Comparison of ENCODE assay signal across 12 mouse cellular contexts in genomic region chr8:34372666-34372980, GRCm38 (mm10).
DNase-seq lines count a peak whose midpoint lies in the region; ATAC-seq and TF ChIP-seq lines count a peak whose summit lies in the region.
"Had no signal": no experiment of that assay in that cellular context is flagged by ENCODE, and none has a peak within 500 bp of the region (broad histone marks: within the 10 kb centered on the region; RNA-seq: fewer than 3 reads in every experiment).

No protein-coding gene starts in this region.

- peak; percentile 11 for DNase-seq in adrenal gland, postnatal 10 days
- DNase-seq in adrenal gland, adult 18-20 months (ENCODE audit: low spot score in 2 of 2), result no peak
- no peak for DNase-seq in hindbrain, embryonic 10.5 days (ENCODE audit: low spot score)
- DNase-seq in hindbrain, postnatal 0 days (ENCODE audit: low spot score), result no peak
- peak; percentile 85 for DNase-seq in midbrain, embryonic 11.5 days (ENCODE audit: low spot score, missing footprints)
- DNase-seq in midbrain, embryonic 10.5 days (ENCODE audit: low spot score), result no peak
- no peak for DNase-seq in retina, postnatal 1 day
- DNase-seq: cerebellum, adult 8-10 months had no signal

- ATAC-seq in hindbrain, postnatal 0 days, result no peak
- no peak for ATAC-seq in midbrain, embryonic 11.5 days (ENCODE audit: low FRiP score)
- ATAC-seq in hindbrain, embryonic 16.5 days, result no peak

- H3K4me2 ChIP-seq in hindbrain, postnatal 0 days (ENCODE audit: low read depth, low read length), result no peak overlapping the region
- H3K4me2 ChIP-seq in midbrain, embryonic 11.5 days, result no peak overlapping the region
- no peak overlapping the region for H3K4me2 ChIP-seq in hindbrain, embryonic 16.5 days (ENCODE audit: low read length)
- H3K4me2 ChIP-seq: embryonic facial prominence, embryonic 15.5 days; lung, embryonic 15.5 days had no signal

- peaks cover 30% of the 10 kb centered on the region for H3K4me1 ChIP-seq in hindbrain, embryonic 10.5 days (replicated peaks)
- H3K4me1 ChIP-seq in hindbrain, postnatal 0 days (ENCODE audit: insufficient read depth, low read length), result peaks cover 6% of the 10 kb centered on the region; the same call in 1 of the 2 replicates
- H3K4me1 ChIP-seq in midbrain, embryonic 11.5 days (ENCODE audit: control insufficient read depth, insufficient read depth, low read length), result peaks cover 5% of the 10 kb centered on the region; the same call in 1 of the 2 replicates
- peaks cover 24% of the 10 kb centered on the region for H3K4me1 ChIP-seq in midbrain, embryonic 10.5 days
- peaks cover 15% of the 10 kb centered on the region for H3K4me1 ChIP-seq in hindbrain, embryonic 16.5 days (ENCODE audit: control insufficient read depth, insufficient read depth, low read depth, low read length)
- H3K4me1 ChIP-seq: embryonic facial prominence, embryonic 15.5 days; lung, embryonic 15.5 days had no signal

- H3K36me3 ChIP-seq in hindbrain, embryonic 10.5 days, result no peaks in the 10 kb centered on the region
- no peaks in the 10 kb centered on the region for H3K36me3 ChIP-seq in hindbrain, postnatal 0 days (ENCODE audit: insufficient read depth, low read length)
- H3K36me3 ChIP-seq in midbrain, embryonic 11.5 days (ENCODE audit: control insufficient read depth, insufficient read depth, low read length), result no peaks in the 10 kb centered on the region
- no peaks in the 10 kb centered on the region for H3K36me3 ChIP-seq in midbrain, embryonic 10.5 days
- no peaks in the 10 kb centered on the region for H3K36me3 ChIP-seq in hindbrain, embryonic 16.5 days (ENCODE audit: control insufficient read depth, insufficient read depth, low read length)
- H3K36me3 ChIP-seq: embryonic facial prominence, embryonic 15.5 days; lung, embryonic 15.5 days had no signal

- TF ChIP-seq CTCF in hindbrain, postnatal 0 days (IDR thresholded peaks at IDR 0.05; ENCODE audit: low read depth), result no peak

- H3K9ac ChIP-seq in hindbrain, postnatal 0 days (replicated peaks; ENCODE audit: low read length), result no peak overlapping the region
- no peak overlapping the region for H3K9ac ChIP-seq in midbrain, embryonic 11.5 days (ENCODE audit: low read length)
- peak overlapping the region; percentile 17; the same call in 1 of the 2 replicates for H3K9ac ChIP-seq in hindbrain, embryonic 16.5 days (ENCODE audit: low read depth, low read length)
- H3K9ac ChIP-seq: embryonic facial prominence, embryonic 15.5 days; lung, embryonic 15.5 days had no signal

- whole genome bisulfite sequencing in hindbrain, embryonic 10.5 days, result 86% methylated on average over 6 of the region's 6 CpGs
- 33% methylated on average over 6 of the region's 6 CpGs for WGBS in hindbrain, postnatal 0 days
- whole genome bisulfite sequencing in midbrain, embryonic 11.5 days, result 75% methylated on average over 6 of the region's 6 CpGs
- 84% methylated on average over 6 of the region's 6 CpGs for WGBS in midbrain, embryonic 10.5 days
- 54% methylated on average over 6 of the region's 6 CpGs for WGBS in hindbrain, embryonic 16.5 days

- H3K27me3 ChIP-seq in hindbrain, embryonic 10.5 days (ENCODE audit: insufficient read depth, poor library complexity, severe bottlenecking), result no peaks in the 10 kb centered on the region
- no peaks in the 10 kb centered on the region for H3K27me3 ChIP-seq in hindbrain, postnatal 0 days (ENCODE audit: insufficient read depth, low read length)
- no peaks in the 10 kb centered on the region for H3K27me3 ChIP-seq in midbrain, embryonic 11.5 days (ENCODE audit: control insufficient read depth, insufficient read depth, low read length)
- no peaks in the 10 kb centered on the region for H3K27me3 ChIP-seq in midbrain, embryonic 10.5 days (ENCODE audit: low read depth, poor library complexity, severe bottlenecking)
- H3K27me3 ChIP-seq in hindbrain, embryonic 16.5 days (replicated peaks; ENCODE audit: control insufficient read depth, insufficient read depth, low read length), result no peaks in the 10 kb centered on the region
- H3K27me3 ChIP-seq: embryonic facial prominence, embryonic 15.5 days; lung, embryonic 15.5 days had no signal

- no peak overlapping the region for H3K4me3 ChIP-seq in hindbrain, embryonic 10.5 days
- no peak overlapping the region for H3K4me3 ChIP-seq in hindbrain, postnatal 0 days (ENCODE audit: low read length)
- H3K4me3 ChIP-seq in midbrain, embryonic 11.5 days (ENCODE audit: low read depth, low read length), result no peak overlapping the region
- no peak overlapping the region for H3K4me3 ChIP-seq in midbrain, embryonic 10.5 days
- no peak overlapping the region for H3K4me3 ChIP-seq in hindbrain, embryonic 16.5 days (ENCODE audit: low read length)
- H3K4me3 ChIP-seq: embryonic facial prominence, embryonic 15.5 days; lung, embryonic 15.5 days had no signal

- peak overlapping the region; percentile 40; the same call in 1 of the 2 replicates for H3K27ac ChIP-seq in hindbrain, embryonic 10.5 days
- no peak overlapping the region for H3K27ac ChIP-seq in hindbrain, postnatal 0 days
- no peak overlapping the region for H3K27ac ChIP-seq in midbrain, embryonic 11.5 days (ENCODE audit: low read depth, low read length)
- no peak overlapping the region for H3K27ac ChIP-seq in midbrain, embryonic 10.5 days (replicated peaks)
- no peak overlapping the region for H3K27ac ChIP-seq in hindbrain, embryonic 16.5 days (ENCODE audit: low read depth, low read length)
- H3K27ac ChIP-seq: embryonic facial prominence, embryonic 15.5 days; kidney, postnatal 0 days; lung, embryonic 15.5 days had no signal

- no peaks in the 10 kb centered on the region for H3K9me3 ChIP-seq in hindbrain, embryonic 10.5 days
- H3K9me3 ChIP-seq in hindbrain, postnatal 0 days (ENCODE audit: low read length), result no peaks in the 10 kb centered on the region
- H3K9me3 ChIP-seq in midbrain, embryonic 11.5 days (ENCODE audit: control insufficient read depth, low read length), result no peaks in the 10 kb centered on the region
- no peaks in the 10 kb centered on the region for H3K9me3 ChIP-seq in midbrain, embryonic 10.5 days (replicated peaks)
- H3K9me3 ChIP-seq in hindbrain, embryonic 16.5 days (ENCODE audit: control insufficient read depth, low read length), result no peaks in the 10 kb centered on the region
- H3K9me3 ChIP-seq: embryonic facial prominence, embryonic 15.5 days; lung, embryonic 15.5 days had no signal

Comparison
In these comparisons a context has a peak if more than half of its experiments do, and no peak if none do; other contexts are left out.
1. DNase-seq: peak in adrenal gland, postnatal 10 days (single experiment) and midbrain, embryonic 11.5 days (single experiment); none in adrenal gland, adult 18-20 months (0 of 2), hindbrain, embryonic 10.5 days (single experiment), hindbrain, postnatal 0 days (single experiment), midbrain, embryonic 10.5 days (single experiment) and retina, postnatal 1 day (single experiment).